Mouse (Mus musculus): ENCODE measurements around the gene Cox4i1.

- TF ChIP-seq EP300 (IDR thresholded peaks at IDR 0.05; ENCODE audit: low read depth) (no peak), CTCF (IDR thresholded peaks at IDR 0.05; ENCODE audit: low read depth) (no peak)
These were observed 29.3 kb downstream of the Cox4i1 start for GRCm38 (mm10) chr8:120697154-120697978.
